Mouse (Mus musculus) olfactory bulb, adult 2 months (tissue): Measurements from ENCODE around the gene Atp11a.

ENCODE experiments used
- CTCF ChIP-seq: fragments of 200-500 bp; IDR thresholded peaks from 2 replicates; pipeline ENCODE4 v1.5.1; 2012; ENCODE audit warnings: low read depth, mild to moderate bottlenecking, low read length, moderate library complexity; ENCODE audit not compliant: insufficient read depth
- POLR2A ChIP-seq: fragments of 200-500 bp; IDR thresholded peaks from 2 replicates; pipeline ENCODE4 v1.6.1; 2012; ENCODE audit warnings: mild to moderate bottlenecking, low read depth, low read length, moderate library complexity; ENCODE audit not compliant: insufficient read depth

GRCm38 (mm10) chr8:12803121-12803520 lies 46.3 kb downstream of the Atp11a start:
- TF ChIP-seq POLR2A (no peak), CTCF (no peak)
